Mouse (Mus musculus): ENCODE measurements at regions not wholly inside any gene's neighbourhood (a gene's known extent, or its start where the extent isn't known, plus 50 kb on each side); places are given as distances from the start of the nearest gene placed in this dataset.

DNA sequence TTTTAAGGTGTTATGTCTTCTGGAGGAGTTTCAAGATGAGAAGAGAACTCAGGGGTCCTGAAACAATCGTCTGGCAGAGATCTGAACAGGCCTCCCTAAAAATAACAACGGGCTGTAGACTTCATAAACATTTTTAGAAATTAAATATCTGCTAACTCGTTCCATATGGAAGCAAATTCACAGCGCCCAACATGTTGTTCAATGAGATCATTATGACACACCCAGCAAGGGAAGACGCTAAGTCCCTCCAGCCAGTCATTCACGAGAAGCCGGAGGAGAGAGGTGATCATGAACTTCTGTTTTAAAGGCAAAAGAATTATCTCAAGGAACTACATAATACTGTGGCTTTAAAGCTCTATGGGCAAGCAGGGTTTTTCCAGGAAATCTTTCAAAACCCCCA, 334.8 kb downstream of the Efna5 start:
- no peak for DNase-seq (ENCODE audit: low read depth)

DNA sequence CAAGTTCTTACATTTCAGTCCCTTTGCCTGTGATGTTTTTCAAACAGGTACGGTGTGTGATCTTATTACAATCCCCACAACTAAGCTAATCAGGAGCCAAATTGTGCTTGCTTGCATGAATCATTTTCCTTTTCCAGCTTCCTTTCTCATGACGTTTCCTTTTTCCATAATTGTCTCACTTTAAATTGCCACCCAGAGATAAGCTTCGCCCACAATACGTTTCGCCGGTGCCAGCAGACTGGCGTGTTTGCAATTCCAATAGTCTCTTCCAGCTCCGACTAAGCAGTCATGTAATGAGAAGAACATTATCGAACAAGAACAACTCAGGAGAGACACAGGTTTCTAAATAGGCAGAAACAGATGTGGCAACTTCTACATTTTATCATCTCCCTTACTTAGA, 335.8 kb downstream of the Efna5 start:
- no peak for DNase-seq (ENCODE audit: low read depth)

DNA sequence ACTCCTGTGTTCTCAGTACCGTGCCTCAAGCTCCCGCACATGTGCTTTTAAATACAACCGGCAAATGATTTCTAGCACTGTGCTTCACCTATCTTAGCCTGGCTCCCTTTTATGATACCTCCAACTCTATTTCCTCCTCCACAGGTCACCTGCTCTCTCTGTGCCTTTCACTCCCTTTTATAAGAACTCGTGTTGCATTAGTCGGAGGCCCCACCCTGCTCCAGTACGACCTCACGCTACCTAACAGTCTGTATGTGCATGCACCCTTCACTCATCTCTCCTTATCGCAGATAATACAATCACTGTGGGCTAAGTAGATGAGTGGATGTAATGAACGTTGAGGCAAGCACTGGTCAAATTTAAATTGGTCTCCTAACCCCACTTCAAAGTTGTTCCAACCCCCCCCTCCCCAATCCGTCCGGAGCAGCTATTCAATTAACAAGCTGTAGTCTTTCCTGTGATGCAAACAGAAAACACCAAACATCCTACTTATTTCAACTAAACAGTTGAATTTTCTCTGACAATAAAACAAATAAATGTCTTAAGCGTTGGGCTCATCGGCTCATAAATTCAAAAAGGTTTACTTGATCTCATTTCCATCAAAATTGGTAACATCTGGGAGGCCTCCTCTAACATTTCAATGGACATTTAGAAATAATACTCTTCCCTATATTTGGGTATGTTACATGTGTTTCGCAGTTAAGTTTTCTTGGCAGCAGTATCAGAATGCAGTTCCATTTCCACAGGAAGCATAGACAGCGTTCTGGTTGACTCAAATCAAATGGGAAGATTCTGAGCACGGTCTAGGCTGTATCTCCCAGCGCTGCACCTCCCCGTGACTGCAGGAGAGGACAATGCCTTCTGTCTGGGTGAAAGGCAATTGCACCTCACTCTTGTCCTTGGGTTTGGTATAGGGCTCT, 337.8 kb downstream of the Efna5 start:
- no peak for DNase-seq (ENCODE audit: low read depth)

DNA sequence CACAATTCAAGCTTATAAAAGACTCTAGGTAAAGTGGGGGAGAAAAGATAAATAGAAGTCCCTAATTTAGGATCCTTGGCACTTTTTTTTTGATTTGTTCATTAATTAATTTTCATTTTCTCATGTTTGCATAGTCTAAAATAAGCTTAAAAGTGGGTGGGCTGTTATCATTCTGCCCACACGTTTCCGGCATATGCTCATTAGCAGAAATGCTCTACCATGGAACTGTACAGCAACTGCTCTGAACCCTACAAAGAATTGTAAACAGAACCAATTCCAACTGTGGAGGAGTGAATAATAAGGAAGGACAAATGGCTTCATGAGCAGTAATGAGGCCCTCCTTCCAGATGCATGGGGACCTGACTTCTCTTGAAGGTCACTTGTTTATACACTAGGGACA, 351.2 kb downstream of the Efna5 start:
- no peak for DNase-seq (ENCODE audit: low read depth)

DNA sequence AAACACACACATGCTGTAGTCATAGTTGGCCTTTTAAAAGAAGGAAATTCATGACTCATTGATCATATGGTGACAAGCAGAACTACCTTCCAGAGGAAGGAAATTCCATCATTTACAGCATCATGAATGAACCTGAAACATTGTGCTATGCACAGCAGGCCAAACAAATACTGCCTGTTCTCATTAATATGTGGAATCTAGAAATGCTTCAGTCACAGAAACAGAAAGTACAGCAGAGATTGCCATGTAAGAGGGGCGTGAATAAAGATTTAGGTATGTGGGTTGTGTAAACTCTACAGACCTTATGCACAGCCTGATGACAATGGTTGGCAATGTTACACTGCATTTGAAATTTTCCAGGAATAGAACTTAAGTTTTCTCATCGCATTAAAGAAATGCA, 353.6 kb downstream of the Efna5 start:
- no peak for DNase-seq (ENCODE audit: low read depth)

DNA sequence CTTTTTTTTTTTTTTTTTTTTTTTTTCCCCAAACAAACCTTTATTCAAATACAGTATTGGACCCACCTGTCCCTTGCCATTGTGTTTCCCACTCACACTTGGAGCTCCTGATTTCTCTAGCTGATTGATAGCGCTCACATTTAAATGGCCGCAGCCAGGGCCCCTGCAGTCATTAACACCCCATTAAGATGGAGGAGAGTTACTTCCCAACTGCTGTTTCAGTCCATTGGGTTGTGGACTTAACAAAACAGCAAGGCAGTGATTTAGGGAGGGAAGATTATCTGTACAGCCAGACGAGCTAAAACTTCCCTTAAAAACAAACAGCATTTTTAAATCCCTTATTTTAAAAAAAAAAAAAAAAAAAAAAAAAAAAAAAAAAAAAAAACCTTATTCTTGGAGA, 367.5 kb downstream of the Efna5 start:
- DNase-seq (ENCODE audit: low read depth): no peak

DNA sequence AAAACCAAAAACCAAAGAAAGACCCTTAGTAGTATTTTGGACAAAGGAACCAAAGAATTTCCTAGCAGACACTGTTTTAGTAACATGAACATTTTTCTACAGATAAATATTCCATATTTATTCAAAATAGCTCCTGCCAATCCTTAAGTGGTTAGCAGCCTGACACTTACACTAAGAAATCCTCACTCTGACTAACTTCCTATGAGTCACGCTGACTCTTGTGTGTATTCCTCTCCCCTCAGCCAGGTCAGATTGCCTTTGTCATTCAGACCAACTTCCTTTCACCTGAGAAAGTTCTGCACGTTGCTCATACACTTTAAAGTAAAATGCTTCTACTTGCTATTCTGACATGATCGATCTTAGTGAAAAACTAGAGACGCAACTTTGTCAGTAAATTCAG, 370.9 kb downstream of the Efna5 start:
- DNase-seq (ENCODE audit: low read depth): no peak

DNA sequence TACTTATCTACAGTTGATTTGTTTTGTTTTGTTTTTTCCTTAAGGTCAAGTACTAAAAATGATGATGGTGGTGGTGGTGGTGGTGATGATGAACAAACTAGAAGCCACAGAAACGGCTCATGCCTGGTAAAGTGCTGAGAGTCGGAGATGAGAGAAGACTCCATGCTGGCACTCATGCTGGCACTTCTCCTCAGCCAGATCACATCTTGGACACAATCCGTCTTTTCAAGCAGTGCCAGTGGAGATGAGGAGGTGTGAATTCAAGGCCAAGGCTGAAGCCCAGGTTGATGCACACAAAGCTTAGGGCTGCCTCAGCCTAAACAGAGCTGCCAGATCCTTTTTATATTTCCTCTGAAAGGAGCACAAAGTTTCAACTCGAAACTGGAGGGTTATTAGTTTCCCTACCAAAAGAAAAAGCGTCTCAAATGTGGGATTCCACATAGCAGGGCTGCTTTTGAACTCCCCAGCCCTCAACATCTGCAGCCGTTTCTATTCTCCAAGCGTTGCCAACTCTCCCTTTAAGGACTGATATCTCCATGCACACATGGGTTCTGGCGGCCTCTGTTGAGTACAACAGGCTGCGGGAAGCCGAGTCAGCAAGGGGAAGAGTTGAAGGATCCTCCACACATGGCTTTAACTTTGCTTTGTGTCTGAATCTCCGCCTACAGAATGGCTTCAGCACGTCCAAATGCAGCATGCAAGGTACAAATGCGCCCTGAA, 373.2 kb downstream of the Efna5 start:
- no peak for DNase-seq (ENCODE audit: low read depth)

DNA sequence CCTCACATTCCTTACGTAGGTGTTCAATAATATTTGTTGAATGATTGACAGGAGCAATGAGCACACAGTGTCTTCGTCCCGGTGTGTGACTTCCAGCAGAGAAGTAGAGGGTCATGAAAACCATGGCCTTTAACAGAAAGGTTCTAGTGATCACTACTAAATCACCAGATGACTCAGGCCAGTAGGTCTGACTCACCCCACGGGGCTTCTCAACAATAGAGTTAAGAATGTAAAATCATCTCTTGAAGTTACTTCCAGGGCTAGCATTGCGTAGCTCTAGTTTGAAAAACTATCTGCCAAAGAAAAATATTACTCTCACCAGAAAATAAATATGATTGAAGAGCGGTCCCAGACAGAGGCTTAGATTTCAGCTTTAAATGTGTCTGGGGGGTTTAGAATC, 376.4 kb downstream of the Efna5 start:
- DNase-seq (ENCODE audit: low read depth): no peak

DNA sequence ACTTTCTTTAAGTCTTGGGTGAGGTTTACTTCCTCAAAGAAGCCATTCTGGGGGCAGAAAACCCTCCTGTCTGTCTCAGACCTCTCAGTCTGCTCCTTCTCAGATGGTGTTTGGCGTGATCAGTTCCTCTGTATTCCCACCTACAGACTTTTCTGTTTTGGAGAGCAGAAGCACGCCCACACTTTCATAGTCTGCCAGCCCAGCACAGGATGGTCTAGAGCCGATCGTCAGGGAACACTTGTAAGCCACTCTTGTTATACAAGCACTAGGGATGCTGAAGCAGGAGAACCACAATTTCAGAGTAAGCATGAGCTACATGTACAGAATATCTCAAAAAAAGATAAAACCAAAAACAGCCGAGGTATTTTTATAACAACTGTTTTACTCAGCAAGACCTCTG, 410.4 kb downstream of the Efna5 start:
- no peak for DNase-seq (ENCODE audit: low read depth)

DNA sequence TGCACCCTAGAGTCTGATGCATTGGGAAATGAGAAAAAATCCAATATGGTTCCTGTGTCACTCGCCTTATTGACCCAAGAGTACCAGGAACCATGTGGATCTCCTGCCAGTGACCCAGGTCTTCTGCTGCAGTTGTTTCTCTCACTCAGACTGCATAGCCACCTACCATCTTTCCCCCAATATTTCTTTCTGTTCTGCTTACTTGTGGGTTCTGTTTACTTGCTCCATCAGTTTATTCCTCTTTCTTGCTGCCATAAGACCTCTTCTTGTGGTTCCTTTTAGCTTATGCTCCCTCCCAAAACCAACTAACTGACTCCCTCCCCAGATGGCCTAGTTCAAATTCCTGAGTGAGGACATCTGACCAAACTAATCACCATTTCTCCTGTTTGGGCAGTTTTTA, 411.8 kb downstream of the Efna5 start:
- DNase-seq (ENCODE audit: low read depth): no peak

DNA sequence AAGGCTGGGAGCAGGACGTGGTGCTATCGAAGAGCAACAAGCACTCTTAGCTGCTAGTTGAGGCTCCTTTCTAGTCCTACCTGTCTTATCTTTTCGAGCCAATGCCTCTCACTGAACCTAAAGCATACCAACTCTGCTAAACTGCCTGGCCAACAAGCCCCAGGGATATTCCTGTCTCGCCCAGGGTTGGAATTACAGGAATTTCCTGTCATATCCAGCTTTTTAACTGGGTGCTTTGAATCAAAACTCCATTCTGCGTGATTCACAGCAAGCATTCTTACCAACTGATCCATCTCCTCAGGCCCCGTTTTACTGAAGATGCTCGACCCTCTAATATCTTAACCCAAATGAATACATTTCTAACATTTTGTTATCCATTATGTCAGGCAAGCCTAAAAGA, 412.3 kb downstream of the Efna5 start:
- DNase-seq (ENCODE audit: low read depth): no peak

DNA sequence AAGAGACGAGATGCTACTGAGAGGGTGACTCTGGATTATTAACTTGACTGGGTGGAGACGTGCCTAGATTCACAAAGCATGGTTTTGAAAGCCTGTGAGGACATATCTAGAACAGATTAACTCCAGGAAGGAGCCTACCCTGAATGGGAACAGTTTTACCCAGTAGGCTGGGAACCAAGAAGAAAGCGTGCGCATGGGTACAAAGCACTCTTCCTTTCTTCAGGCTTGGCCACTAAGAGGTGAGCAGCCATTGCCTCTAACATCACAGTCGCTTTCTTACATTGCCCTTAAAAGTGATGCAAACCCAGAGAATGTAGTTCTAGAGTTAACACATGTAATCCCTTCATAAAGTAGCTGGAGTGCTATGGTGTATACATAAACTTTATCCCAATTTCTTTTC, 414.0 kb downstream of the Efna5 start:
- no peak for DNase-seq (ENCODE audit: low read depth)

DNA sequence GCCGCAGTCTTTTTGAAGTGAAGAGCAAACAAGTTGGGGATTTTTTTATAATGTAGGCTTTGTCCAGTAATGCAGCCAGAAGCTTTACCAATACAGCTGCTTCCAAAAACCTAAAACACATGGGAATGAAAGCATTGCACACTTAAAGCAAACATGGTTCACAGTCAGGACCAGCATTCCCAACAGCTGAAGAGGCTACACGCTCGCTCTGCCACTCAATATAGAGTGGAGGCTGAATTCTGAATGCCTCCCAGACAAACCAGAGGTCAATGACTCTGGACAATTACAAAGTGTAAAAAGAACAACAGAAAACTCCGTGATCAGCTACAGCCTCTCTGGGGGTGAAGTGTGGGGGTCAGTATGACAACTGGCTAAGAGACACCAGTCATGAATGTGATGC, 416.1 kb downstream of the Efna5 start:
- DNase-seq (ENCODE audit: low read depth): no peak

DNA sequence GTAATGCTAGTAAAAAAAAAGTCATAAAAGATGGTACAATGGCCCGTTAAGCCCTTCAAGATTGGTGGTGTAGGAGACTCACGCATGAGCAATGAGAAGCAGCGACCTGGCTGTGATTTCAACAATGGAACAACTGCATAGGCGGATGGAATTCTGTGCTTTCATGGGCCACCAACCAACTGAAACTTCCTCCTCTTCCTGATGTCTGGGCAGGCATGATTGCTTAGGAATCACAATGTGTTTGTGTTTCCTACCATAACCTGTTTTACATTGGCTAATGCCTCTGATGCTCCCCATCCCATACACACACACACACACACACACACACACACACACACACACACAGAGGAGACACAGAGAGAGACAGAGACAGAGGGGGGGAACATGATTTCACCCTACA, 416.9 kb downstream of the Efna5 start:
- no peak for DNase-seq (ENCODE audit: low read depth)

DNA sequence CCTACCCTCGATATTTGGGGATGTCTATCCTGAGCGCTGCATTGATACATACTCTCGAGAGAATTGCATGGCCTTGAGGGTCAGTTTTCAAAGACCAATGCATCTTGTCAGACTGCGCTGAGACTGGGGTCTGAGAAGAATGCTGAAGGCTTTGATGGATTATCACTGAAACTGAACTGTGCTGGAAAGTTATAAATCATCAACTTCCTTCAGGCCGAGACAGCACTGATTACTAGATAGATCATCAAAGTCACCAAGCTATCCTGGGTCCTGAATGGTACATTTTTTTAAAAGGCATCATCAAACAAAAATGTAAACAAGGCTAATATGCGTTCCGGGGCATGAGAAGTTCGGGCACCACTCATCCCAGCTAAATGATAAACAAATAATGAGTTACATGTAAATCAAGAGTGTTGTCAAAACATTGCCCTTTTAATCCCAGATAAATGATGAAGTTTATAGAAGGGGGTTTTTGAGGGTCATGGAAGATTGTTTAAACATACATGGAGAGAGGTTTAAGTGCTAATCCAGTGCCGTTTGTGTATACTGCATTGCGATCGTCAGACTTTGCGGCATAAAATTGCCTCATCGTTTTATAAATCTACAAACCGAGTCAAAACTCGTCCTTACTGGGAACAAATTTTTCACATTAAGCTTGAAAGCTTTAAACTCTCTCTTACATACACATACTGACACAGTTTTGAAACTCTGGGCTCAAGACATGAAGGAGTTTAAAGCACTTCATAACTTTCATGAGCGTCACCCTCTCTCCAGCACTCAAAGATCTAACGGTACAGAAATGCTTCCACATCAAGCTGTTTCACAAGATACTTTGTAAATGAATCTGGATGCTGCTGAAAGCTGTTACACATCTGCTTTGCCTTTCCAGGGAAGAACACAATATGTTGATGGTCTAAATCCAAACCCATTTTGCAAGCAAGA, 419.5 kb downstream of the Efna5 start:
- no peak for DNase-seq (ENCODE audit: low read depth)

DNA sequence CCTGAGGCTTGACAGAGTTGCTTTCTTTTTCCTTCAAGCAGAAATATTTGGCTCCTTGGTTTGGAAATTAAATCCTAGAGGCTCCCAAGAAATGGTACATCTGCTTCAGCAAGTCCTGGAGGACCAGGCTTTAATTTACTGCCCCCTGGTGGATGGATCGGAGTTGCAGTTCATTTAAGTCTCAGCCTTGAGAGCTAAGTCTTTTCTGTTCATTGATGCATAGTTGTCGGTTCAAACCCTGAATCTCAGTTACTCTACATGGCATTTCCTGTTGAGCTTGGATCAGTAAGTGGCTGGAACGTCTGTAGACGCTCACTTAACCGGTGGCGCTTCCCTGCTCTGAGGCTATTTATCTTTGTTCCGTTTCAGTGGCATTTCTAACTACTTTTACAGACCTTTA, 422.2 kb downstream of the Efna5 start:
- DNase-seq (ENCODE audit: low read depth): peak; percentile 51

DNA sequence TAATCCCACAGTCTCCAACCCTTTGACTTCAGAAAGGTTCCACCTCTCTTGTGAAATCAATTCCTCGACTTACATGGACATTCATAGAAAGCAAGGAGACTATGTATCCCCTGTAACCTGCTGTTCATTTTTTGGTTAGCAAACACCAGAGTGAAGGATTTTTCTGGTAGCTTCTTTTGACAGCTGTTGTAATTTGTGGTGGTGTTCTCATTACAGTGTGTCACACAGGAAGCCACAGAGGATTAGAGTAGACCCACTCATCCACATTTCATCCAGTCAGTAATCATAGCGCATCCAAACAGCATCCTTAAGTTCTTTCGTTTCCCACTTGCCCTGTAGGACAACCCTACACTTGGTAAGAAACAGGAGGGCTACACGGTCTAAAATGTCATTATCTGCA, 443.1 kb downstream of the Efna5 start:
- no peak for DNase-seq (ENCODE audit: low read depth)

DNA sequence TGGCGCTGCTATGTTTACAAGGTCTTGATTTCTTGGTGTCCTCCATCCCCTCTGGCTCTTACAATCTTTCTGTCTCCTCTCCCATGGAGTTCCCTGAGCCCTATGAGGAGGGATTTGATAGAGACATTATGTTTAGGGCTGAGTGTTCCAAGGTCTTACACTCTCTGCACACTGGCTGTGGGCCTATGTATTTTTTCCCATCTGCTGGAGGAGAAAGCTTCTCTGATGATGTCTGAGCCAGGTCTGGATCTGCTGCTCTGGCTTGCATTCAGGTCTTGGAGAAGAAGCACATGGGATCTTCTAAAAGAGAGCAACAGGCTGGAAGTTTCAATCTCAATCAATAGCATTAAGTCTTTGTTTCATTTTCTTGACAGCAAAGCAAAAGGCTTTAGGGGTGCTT, 445.1 kb downstream of the Efna5 start:
- no peak for DNase-seq (ENCODE audit: low read depth)

DNA sequence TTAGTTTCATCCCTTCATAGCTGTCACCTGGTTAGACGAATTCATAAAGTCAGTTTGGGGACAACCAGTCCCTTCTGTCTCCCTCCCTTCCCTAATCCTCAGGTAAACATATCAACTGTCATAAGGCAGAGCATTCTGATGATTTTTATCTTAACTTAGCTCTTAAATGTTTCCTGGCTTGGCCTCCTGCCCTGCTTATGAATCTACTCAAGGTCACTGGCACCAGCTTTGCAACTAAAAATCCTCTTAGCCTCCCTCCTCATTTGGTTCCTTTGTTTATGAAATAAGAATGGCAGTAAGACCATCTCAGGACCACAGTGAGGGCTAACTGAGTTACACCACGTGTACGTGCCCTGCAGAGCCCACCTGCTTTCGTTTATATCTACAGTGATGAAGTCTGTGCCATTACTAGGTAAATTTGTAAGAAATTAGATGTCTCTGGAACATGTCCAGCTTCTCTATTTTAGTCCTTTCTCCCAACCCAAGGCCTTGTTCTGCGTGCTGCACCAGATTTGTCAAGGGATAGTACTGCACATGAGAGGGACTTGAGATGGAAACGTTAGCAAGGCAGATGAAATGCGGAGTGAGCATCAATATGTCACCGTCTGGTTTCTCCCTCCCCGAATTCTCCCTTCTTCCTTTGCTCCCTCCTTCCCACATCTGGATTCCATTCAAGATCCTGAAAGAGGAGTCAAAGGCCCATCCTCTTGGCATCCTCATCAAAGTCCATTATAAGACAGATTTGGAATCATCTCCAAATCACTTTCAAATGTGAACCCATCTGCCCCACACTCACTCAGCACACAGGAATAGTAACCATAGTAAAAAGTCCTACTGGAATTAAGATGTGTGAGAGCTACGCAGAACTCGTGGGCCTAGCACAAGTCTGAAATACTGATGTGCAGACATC, 457.4 kb downstream of the Efna5 start:
- DNase-seq (ENCODE audit: low read depth): no peak

DNA sequence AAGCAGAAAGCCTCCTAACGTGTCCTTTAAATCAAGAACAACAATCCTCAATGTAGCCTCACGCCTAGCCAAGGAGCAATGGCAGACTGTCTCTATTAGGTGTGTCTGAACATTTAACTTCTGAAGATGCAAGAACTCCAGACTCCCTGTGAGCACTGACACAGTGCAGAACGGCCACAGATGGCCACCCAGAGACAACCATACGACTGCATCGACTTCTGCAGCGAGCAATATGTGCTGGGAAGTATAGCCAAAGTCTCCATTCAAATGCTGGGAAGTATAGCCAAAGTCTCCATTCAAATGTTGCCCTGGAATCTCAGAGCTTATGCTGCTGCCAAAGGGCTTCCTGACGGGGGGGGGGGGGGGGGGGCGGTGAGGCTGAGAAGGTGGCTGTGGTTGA, 463.5 kb downstream of the Efna5 start:
- no peak for DNase-seq (ENCODE audit: low read depth)
